Mouse (Mus musculus): Measurements from ENCODE around the gene Hephl1. TPM values are rescaled to one million over a fixed set of nuclear protein-coding genes. Genes with fewer than 3 reads are reported as not detected.
A peak's percentile ranks its signal among the peaks of the same experiment; 100 is the strongest.

Hephl1 gene
- total and polyA plus RNA-seq, 3 experiments = not detected

DNA sequence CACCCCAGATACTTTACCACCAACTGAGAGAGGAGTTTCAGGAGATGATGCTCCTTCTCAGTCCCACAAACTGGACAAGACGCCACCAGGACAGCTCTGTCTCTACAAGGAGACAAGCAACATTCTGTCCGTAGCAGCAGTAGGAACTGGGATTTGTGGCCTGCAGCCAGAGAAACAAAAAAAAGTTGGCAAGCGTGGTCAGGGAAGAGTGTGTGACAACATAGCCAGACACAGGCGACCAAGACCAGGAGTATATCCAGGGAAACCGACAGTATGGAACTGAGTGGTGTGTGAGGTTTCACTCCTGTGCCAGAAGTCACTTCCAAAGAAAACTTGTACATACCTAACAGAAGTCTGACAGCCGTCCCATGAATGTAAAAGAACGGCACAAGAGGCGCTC, 81.1 kb downstream of the Hephl1 start:
- H3K4me1 ChIP-seq (ENCODE audit: control insufficient read depth in 1 of 2, insufficient read depth in 2 of 2, low read length in 2 of 2) = 0 out of 4 replicates have a peak, but pooled peaks cover 0 to 5% of the 10 kb centered on the region in 2 experiments
- H3K4me3 ChIP-seq (ENCODE audit: control insufficient read depth in 1 of 2, insufficient read depth in 1 of 2, low read depth in 2 of 2, low read length in 2 of 2) = no peak overlapping the region
- H3K9me3 ChIP-seq (replicated peaks; ENCODE audit: insufficient read depth, low read length) = no peaks in the 10 kb centered on the region
- H3K79me2 ChIP-seq (ENCODE audit: control insufficient read depth, insufficient read depth, low read length, poor library complexity) = no peaks in the 10 kb centered on the region
- no peaks in the 10 kb centered on the region for H3K36me3 ChIP-seq (ENCODE audit: control insufficient read depth in 1 of 2, insufficient read depth in 2 of 2, low read length in 2 of 2)
- H3K27me3 ChIP-seq (ENCODE audit: control insufficient read depth in 1 of 2, insufficient read depth in 2 of 2, low read length in 2 of 2) = no peaks in the 10 kb centered on the region
- TF ChIP-seq NRF1 (IDR thresholded peaks at IDR 0.05; ENCODE audit: insufficient read depth, low read depth, low read length, poor library complexity, severe bottlenecking) (no peak), MAZ (IDR thresholded peaks at IDR 0.05; ENCODE audit: low read depth, low read length) (no peak), ZKSCAN1 (IDR thresholded peaks at IDR 0.05; ENCODE audit: low read depth, low read length) (no peak), GATA1 (IDR thresholded peaks at IDR 0.05; ENCODE audit: low read depth, low read length) (no peak), UBTF (IDR thresholded peaks at IDR 0.05; ENCODE audit: borderline replicate concordance, insufficient read depth, low read depth, low read length) (no peak), USF1 (IDR thresholded peaks at IDR 0.05; ENCODE audit: low read depth, low read length) (no peak), POLR2AphosphoS2 (IDR thresholded peaks at IDR 0.05; ENCODE audit: low read length) (no peak), POLR2A (IDR thresholded peaks at IDR 0.05; ENCODE audit: control insufficient read depth in 1 of 2, insufficient read depth in 1 of 2, low read depth in 1 of 2, low read length in 2 of 2, poor library complexity in 1 of 2) (0 out of 4 replicates have a peak, but pooled peaks of 1 of the 2 experiments have one; percentile 30)
- H3K27ac ChIP-seq (ENCODE audit: control insufficient read depth, low read depth, low read length) = no peak overlapping the region
- DNase-seq (ENCODE audit: low read depth, low spot score) = no peak
- no peak overlapping the region for H3K9ac ChIP-seq (ENCODE audit: control insufficient read depth, low read depth, low read length, poor library complexity, severe bottlenecking)

DNA sequence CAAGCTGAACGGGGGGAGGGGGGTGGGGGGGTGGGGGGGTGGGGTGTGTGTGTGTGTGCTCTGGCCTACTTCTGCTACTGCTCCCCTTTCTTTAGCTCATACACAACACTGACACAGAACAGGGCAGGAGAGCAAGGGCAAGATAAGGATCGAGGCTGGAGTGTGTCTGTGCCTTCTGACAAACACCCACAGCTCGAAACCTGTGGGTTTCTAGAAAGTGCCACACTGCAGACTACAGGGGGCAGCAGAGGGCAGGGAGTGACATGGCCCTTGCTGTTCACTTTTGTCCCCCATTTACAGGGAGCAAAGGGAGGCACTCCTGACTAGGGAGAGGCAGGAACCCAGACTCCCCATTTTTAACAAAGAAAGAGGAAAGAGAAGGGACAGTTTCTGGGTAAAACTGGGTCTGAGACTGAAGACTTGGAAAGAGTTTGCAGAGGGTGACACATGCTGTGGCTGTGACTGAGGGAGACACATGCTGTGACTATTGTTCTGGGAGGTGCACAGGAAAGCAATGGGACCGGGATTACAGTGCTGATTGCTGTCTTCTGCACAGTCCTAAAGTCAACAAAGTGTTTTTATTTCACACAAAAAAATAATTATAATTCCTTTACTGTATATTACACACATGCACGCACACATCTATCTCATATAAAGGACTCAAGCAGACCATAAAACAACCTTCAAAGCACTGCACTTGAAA, 82.7 kb downstream of the Hephl1 start:
- H3K9me3 ChIP-seq (replicated peaks; ENCODE audit: insufficient read depth, low read length) = no peaks in the 10 kb centered on the region
- no peak overlapping the region for H3K9ac ChIP-seq (ENCODE audit: control insufficient read depth, low read depth, low read length, poor library complexity, severe bottlenecking)
- 0 out of 4 replicates have a peak, but pooled peaks cover 0 to 5% of the 10 kb centered on the region in 2 experiments for H3K4me1 ChIP-seq (ENCODE audit: control insufficient read depth in 1 of 2, insufficient read depth in 2 of 2, low read length in 2 of 2)
- no peaks in the 10 kb centered on the region for H3K79me2 ChIP-seq (ENCODE audit: control insufficient read depth, insufficient read depth, low read length, poor library complexity)
- no peak overlapping the region for H3K4me3 ChIP-seq (ENCODE audit: control insufficient read depth in 1 of 2, insufficient read depth in 1 of 2, low read depth in 2 of 2, low read length in 2 of 2)
- H3K36me3 ChIP-seq (ENCODE audit: control insufficient read depth in 1 of 2, insufficient read depth in 2 of 2, low read length in 2 of 2) = no peaks in the 10 kb centered on the region
- H3K27ac ChIP-seq (ENCODE audit: control insufficient read depth, low read depth, low read length) = no peak overlapping the region
- peak; percentile 87 for DNase-seq (ENCODE audit: low read depth, low spot score)
- no peaks in the 10 kb centered on the region for H3K27me3 ChIP-seq (ENCODE audit: control insufficient read depth in 1 of 2, insufficient read depth in 2 of 2, low read length in 2 of 2)
- TF ChIP-seq EP300 (IDR thresholded peaks at IDR 0.05; ENCODE audit: low read depth in 1 of 2, low read length in 2 of 2) (no peak), ZNF384 (IDR thresholded peaks at IDR 0.05; ENCODE audit: low read depth, low read length) (no peak), NRF1 (IDR thresholded peaks at IDR 0.05; ENCODE audit: insufficient read depth, low read depth, low read length, poor library complexity, severe bottlenecking) (no peak), UBTF (IDR thresholded peaks at IDR 0.05; ENCODE audit: borderline replicate concordance, insufficient read depth, low read depth, low read length) (no peak), GATA1 (IDR thresholded peaks at IDR 0.05; ENCODE audit: low read depth, low read length) (peak; percentile 61), HCFC1 (IDR thresholded peaks at IDR 0.05; ENCODE audit: low read depth, low read length) (no peak), MAFK (IDR thresholded peaks at IDR 0.05; ENCODE audit: borderline replicate concordance, low read depth, low read length) (no peak), KAT2A (conservative IDR thresholded peaks at IDR 0.05; ENCODE audit: low read depth, low read length) (no peak), TCF12 (IDR thresholded peaks at IDR 0.05; ENCODE audit: low read depth, low read length) (no peak), ZMIZ1 (IDR thresholded peaks at IDR 0.05; ENCODE audit: low read depth, low read length) (no peak), ZKSCAN1 (IDR thresholded peaks at IDR 0.05; ENCODE audit: low read depth, low read length) (no peak), RCOR1 (IDR thresholded peaks at IDR 0.05; ENCODE audit: low read depth, low read length) (no peak), GABPA (IDR thresholded peaks at IDR 0.05; ENCODE audit: low read depth, low read length) (no peak), BHLHE40 (IDR thresholded peaks at IDR 0.05; ENCODE audit: borderline replicate concordance, low read depth, low read length) (no peak), CTCF (IDR thresholded peaks at IDR 0.05 in 2 of 3, conservative IDR thresholded peaks at IDR 0.05 in 1 of 3; ENCODE audit: control insufficient read depth in 1 of 3, insufficient read depth in 1 of 3, low read depth in 2 of 3, low read length in 3 of 3, poor library complexity in 1 of 3, severe bottlenecking in 1 of 3) (peak; percentile 97 to 99 (median 98)), MEF2A (IDR thresholded peaks at IDR 0.05; ENCODE audit: extremely low read depth, insufficient replicate concordance, low read depth, low read length, poor library complexity, severe bottlenecking) (no peak), MYB (IDR thresholded peaks at IDR 0.05; ENCODE audit: low read depth, low read length) (no peak), RAD21 (IDR thresholded peaks at IDR 0.05; ENCODE audit: low read depth, low read length) (peak; percentile 96), TAL1 (IDR thresholded peaks at IDR 0.05; ENCODE audit: low read length) (no peak), CHD2 (IDR thresholded peaks at IDR 0.05; ENCODE audit: low read length) (no peak), ETS1 (IDR thresholded peaks at IDR 0.05; ENCODE audit: low read depth, low read length) (no peak), MAZ (IDR thresholded peaks at IDR 0.05; ENCODE audit: low read depth, low read length) (no peak), USF2 (IDR thresholded peaks at IDR 0.05; ENCODE audit: borderline replicate concordance in 1 of 2, insufficient read depth in 1 of 2, low read depth in 1 of 2, low read length in 2 of 2) (no peak), TBP (IDR thresholded peaks at IDR 0.05; ENCODE audit: low read depth, low read length) (no peak), USF1 (IDR thresholded peaks at IDR 0.05; ENCODE audit: low read depth, low read length) (no peak), CHD1 (IDR thresholded peaks at IDR 0.05; ENCODE audit: low read depth, low read length) (no peak)

Measured in MEL (cell line).